Mouse (Mus musculus): ENCODE data around the gene Disp1.

The Disp1 gene

GRCm38 (mm10) chr1:183216691-183217090 lies 4.6 kb downstream of the Disp1 start:
- TF ChIP-seq GATA4 (IDR thresholded peaks at IDR 0.05; ENCODE audit: insufficient replicate concordance, low read length) = no peak

- no peak for TF ChIP-seq GATA4 (IDR thresholded peaks at IDR 0.05; ENCODE audit: insufficient replicate concordance, low read length)
Measured at GRCm38 (mm10) chr1:183215706-183216105, 5.6 kb downstream of the Disp1 start.

GRCm38 (mm10) chr1:183213850-183214249 lies 7.5 kb downstream of the Disp1 start:
- TF ChIP-seq GATA4 (IDR thresholded peaks at IDR 0.05; ENCODE audit: insufficient replicate concordance, low read length) = no peak

GRCm38 (mm10) chr1:183212757-183213211 lies 8.5 kb downstream of the Disp1 start:
- TF ChIP-seq GATA4 (IDR thresholded peaks at IDR 0.05; ENCODE audit: insufficient replicate concordance, low read length) = no peak

GRCm38 (mm10) chr1:183210115-183210514 lies 11.2 kb downstream of the Disp1 start:
- TF ChIP-seq GATA4 (IDR thresholded peaks at IDR 0.05; ENCODE audit: insufficient replicate concordance, low read length) = no peak

GRCm38 (mm10) chr1:183207623-183208022 lies 13.7 kb downstream of the Disp1 start:
- no peak for TF ChIP-seq GATA4 (IDR thresholded peaks at IDR 0.05; ENCODE audit: insufficient replicate concordance, low read length)

- TF ChIP-seq GATA4 (IDR thresholded peaks at IDR 0.05; ENCODE audit: insufficient replicate concordance, low read length) = no peak
Measured at GRCm38 (mm10) chr1:183207141-183207540, 14.2 kb downstream of the Disp1 start.

GRCm38 (mm10) chr1:183200926-183201325 lies 20.4 kb downstream of the Disp1 start:
- no peak for TF ChIP-seq GATA4 (IDR thresholded peaks at IDR 0.05; ENCODE audit: insufficient replicate concordance, low read length)

- TF ChIP-seq GATA4 (IDR thresholded peaks at IDR 0.05; ENCODE audit: insufficient replicate concordance, low read length) = no peak
Measured at GRCm38 (mm10) chr1:183194763-183195162, 26.6 kb downstream of the Disp1 start.

GRCm38 (mm10) chr1:183194151-183194550 lies 27.2 kb downstream of the Disp1 start:
- no peak for TF ChIP-seq GATA4 (IDR thresholded peaks at IDR 0.05; ENCODE audit: insufficient replicate concordance, low read length)

GRCm38 (mm10) chr1:183191398-183191797 lies 29.9 kb downstream of the Disp1 start:
- no peak for TF ChIP-seq GATA4 (IDR thresholded peaks at IDR 0.05; ENCODE audit: insufficient replicate concordance, low read length)

GRCm38 (mm10) chr1:183190456-183190855 lies 30.9 kb downstream of the Disp1 start:
- no peak for TF ChIP-seq GATA4 (IDR thresholded peaks at IDR 0.05; ENCODE audit: insufficient replicate concordance, low read length)

- TF ChIP-seq GATA4 (IDR thresholded peaks at IDR 0.05; ENCODE audit: insufficient replicate concordance, low read length) = no peak
Measured at GRCm38 (mm10) chr1:183189014-183189662, 32.2 kb downstream of the Disp1 start.

GRCm38 (mm10) chr1:183188115-183189013 lies 33.0 kb downstream of the Disp1 start:
- no peak for TF ChIP-seq GATA4 (IDR thresholded peaks at IDR 0.05; ENCODE audit: insufficient replicate concordance, low read length)

GRCm38 (mm10) chr1:183185560-183185959 lies 35.8 kb downstream of the Disp1 start:
- TF ChIP-seq GATA4 (IDR thresholded peaks at IDR 0.05; ENCODE audit: insufficient replicate concordance, low read length) = no peak

- TF ChIP-seq GATA4 (IDR thresholded peaks at IDR 0.05; ENCODE audit: insufficient replicate concordance, low read length) = no peak
Measured at GRCm38 (mm10) chr1:183184681-183185080, 36.6 kb downstream of the Disp1 start.

All from liver, adult (tissue).